Mouse (Mus musculus) ovary, postnatal 36 days (tissue): ENCODE results near the gene Klk15.

Experiments
- DNase-seq: peaks from one replicate; pipeline ENCODE4 v3.0.0; 2022; ENCODE audit warnings: low spot score, mixed read lengths

The Klk15 gene

DNA sequence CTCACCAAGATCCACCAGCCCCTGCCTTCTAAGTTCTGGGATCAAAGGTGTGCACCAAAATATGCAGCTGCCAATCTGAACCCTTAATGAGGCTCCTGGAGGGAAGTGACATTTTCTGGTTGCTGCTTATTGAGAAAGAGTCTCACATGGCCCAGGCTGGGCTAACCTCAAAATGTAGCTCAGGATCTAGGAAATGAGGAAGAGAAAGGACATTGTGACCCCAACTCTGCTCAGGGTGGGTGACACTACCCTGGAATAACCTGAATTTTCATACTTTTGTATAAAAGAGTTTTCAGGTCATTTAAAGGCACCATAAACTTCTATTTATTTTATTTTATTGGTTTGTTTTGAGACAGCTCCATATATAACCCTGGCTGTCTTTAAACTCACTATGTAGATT is 52.1 kb downstream of the Klk15 start:
- DNase-seq: no peak
